Mouse (Mus musculus) left cerebral cortex, postnatal 4 days (tissue): ENCODE data around the gene Dhtkd1. TPM values are rescaled to one million over a fixed set of nuclear protein-coding genes. Genes with fewer than 3 reads are reported as not detected.
"Not testable (repeated sequence)": the region's sequence is repeated elsewhere in the genome, so short reads cannot be mapped to it uniquely, and the experiment has no call there.

ENCODE experiments used
- DNase-seq: peaks from one replicate; pipeline ENCODE4 v3.0.0-alpha.2; 2022
- intact Hi-C: fragments of 180-260 bp; cut with DNase I; formaldehyde crosslinking; loops from one replicate; pipeline ENCODE4 v1.15.1; 2025
- total RNA-seq, 2 experiments: library from RNA; stranded (reverse); gene quantifications; 2 replicates each; pipeline ENCODE4 v1.2.3; 2021

Gene Dhtkd1
- total RNA-seq = 10 to 100 TPM; 11.6 to 14.8 TPM

- intact Hi-C loops = no loop called here
- peak; percentile 76 for DNase-seq
Observed at GRCm38 (mm10) chr2:5942416-5943032, at the start of gene Dhtkd1. Gene Dhtkd1 (minus strand): TSS chr2:5942792.

- no peak for DNase-seq
- intact Hi-C loops = no loop called here
Observed at GRCm38 (mm10) chr2:5977532-5977931, 34.9 kb upstream of the Dhtkd1 start.

- DNase-seq, intact Hi-C loops: not testable (repeated sequence)
Observed at GRCm38 (mm10) chr2:5970629-5971028, 28.0 kb upstream of the Dhtkd1 start.

- no peak for DNase-seq
- intact Hi-C loops = no loop called here
Observed at GRCm38 (mm10) chr2:5965972-5966371, 23.4 kb upstream of the Dhtkd1 start.

GRCm38 (mm10) chr2:5963729-5964128, 21.1 kb upstream of the Dhtkd1 start:
- DNase-seq, intact Hi-C loops: not testable (repeated sequence)

- intact Hi-C loops = no loop called here
Observed at GRCm38 (mm10) chr2:5962265-5962664, 19.7 kb upstream of the Dhtkd1 start.

GRCm38 (mm10) chr2:5957705-5958104, 15.1 kb upstream of the Dhtkd1 start:
- intact Hi-C loops = no loop called here
- peak; percentile 8 for DNase-seq

More at GRCm38 (mm10) chr2:5962265-5962664, 19.7 kb upstream of the Dhtkd1 start:
- no peak for DNase-seq

- intact Hi-C loops = no loop called here
Observed at GRCm38 (mm10) chr2:5951621-5952211, 9.1 kb upstream of the Dhtkd1 start.

GRCm38 (mm10) chr2:5950766-5951595, 8.4 kb upstream of the Dhtkd1 start, which contains the start of gene Upf2:
Gene Upf2 (plus strand): TSS chr2:5951469.
- intact Hi-C loops = no loop called here
- DNase-seq = peak; percentile 99

More at GRCm38 (mm10) chr2:5951621-5952211, 9.1 kb upstream of the Dhtkd1 start:
- DNase-seq = peak; percentile 19

- intact Hi-C loops = no loop called here
Observed at GRCm38 (mm10) chr2:5950305-5950704, 7.7 kb upstream of the Dhtkd1 start.

GRCm38 (mm10) chr2:5949821-5950220, 7.2 kb upstream of the Dhtkd1 start:
- DNase-seq, intact Hi-C loops: not testable (repeated sequence)

More at GRCm38 (mm10) chr2:5950305-5950704, 7.7 kb upstream of the Dhtkd1 start:
- DNase-seq = peak; percentile 8

GRCm38 (mm10) chr2:5948964-5949363, 6.4 kb upstream of the Dhtkd1 start:
- no peak for DNase-seq

GRCm38 (mm10) chr2:5946876-5947275, 4.3 kb upstream of the Dhtkd1 start:
- intact Hi-C loops = no loop called here

More at GRCm38 (mm10) chr2:5948964-5949363, 6.4 kb upstream of the Dhtkd1 start:
- intact Hi-C loops = no loop called here

GRCm38 (mm10) chr2:5945629-5946028, 3.0 kb upstream of the Dhtkd1 start:
- intact Hi-C loops = no loop called here
- DNase-seq = no peak

More at GRCm38 (mm10) chr2:5946876-5947275, 4.3 kb upstream of the Dhtkd1 start:
- DNase-seq = no peak

GRCm38 (mm10) chr2:5943071-5943470, 479 bp upstream of the Dhtkd1 start:
- no peak for DNase-seq
- intact Hi-C loops = no loop called here

GRCm38 (mm10) chr2:5941861-5942415, 654 bp downstream of the Dhtkd1 start:
- DNase-seq = no peak
- intact Hi-C loops = no loop called here

GRCm38 (mm10) chr2:5940936-5941335, 1.7 kb downstream of the Dhtkd1 start:
- no peak for DNase-seq

GRCm38 (mm10) chr2:5939911-5940310, 2.7 kb downstream of the Dhtkd1 start:
- intact Hi-C loops = no loop called here
- DNase-seq = no peak

More at GRCm38 (mm10) chr2:5940936-5941335, 1.7 kb downstream of the Dhtkd1 start:
- intact Hi-C loops = no loop called here

GRCm38 (mm10) chr2:5939319-5939718, 3.3 kb downstream of the Dhtkd1 start:
- DNase-seq = no peak
- intact Hi-C loops = no loop called here

GRCm38 (mm10) chr2:5936550-5936949, 6.0 kb downstream of the Dhtkd1 start:
- no peak for DNase-seq
- intact Hi-C loops = no loop called here

- DNase-seq = no peak
- intact Hi-C loops = no loop called here
Observed at GRCm38 (mm10) chr2:5936068-5936467, 6.5 kb downstream of the Dhtkd1 start.
